Mouse (Mus musculus): ENCODE results near the gene Socs3. TPM values are rescaled to one million over a fixed set of nuclear protein-coding genes. Genes with fewer than 3 reads are reported as not detected.
A peak's percentile ranks its signal among the peaks of the same experiment; 100 is the strongest.

The Socs3 gene
- polyA plus RNA-seq, 1 experiment = 5.0 TPM

- TF ChIP-seq POLR2A (IDR thresholded peaks at IDR 0.05; ENCODE audit: low read depth, low read length) (no peak), CTCF (conservative IDR thresholded peaks at IDR 0.05; ENCODE audit: insufficient read depth, insufficient read length, low read depth, low read length) (no peak)
- Histone ChIP-seq H3K4me1 (ENCODE audit: control insufficient read depth, insufficient read depth, low read length) (peaks cover 20% of the 10 kb centered on the region; the same call in 1 of the 2 replicates), H3K36me3 (ENCODE audit: control insufficient read depth, insufficient read depth, low read length) (no peaks in the 10 kb centered on the region), H3K27me3 (replicated peaks; ENCODE audit: control insufficient read depth, insufficient read depth, low read length) (no peaks in the 10 kb centered on the region), H3K4me3 (ENCODE audit: insufficient read depth, low read depth, low read length) (no peak overlapping the region), H3K27ac (ENCODE audit: insufficient read depth, low read depth, low read length) (no peak overlapping the region)
- 83% methylated on average over 7 of the region's 7 CpGs for WGBS
- no peak for DNase-seq
Observed at GRCm38 (mm10) chr11:117966506-117967100, 3.2 kb downstream of the Socs3 start.

- H3K27ac ChIP-seq (ENCODE audit: insufficient read depth, low read depth, low read length) = no peak overlapping the region
- peaks cover 20% of the 10 kb centered on the region; the same call in 1 of the 2 replicates for H3K4me1 ChIP-seq (ENCODE audit: control insufficient read depth, insufficient read depth, low read length)
- WGBS = 65% methylated on average over 9 of the region's 9 CpGs
- no peak for DNase-seq
- H3K36me3 ChIP-seq (ENCODE audit: control insufficient read depth, insufficient read depth, low read length) = no peaks in the 10 kb centered on the region
- no peaks in the 10 kb centered on the region for H3K27me3 ChIP-seq (replicated peaks; ENCODE audit: control insufficient read depth, insufficient read depth, low read length)
- no peak overlapping the region for H3K4me3 ChIP-seq (ENCODE audit: insufficient read depth, low read depth, low read length)
- TF ChIP-seq POLR2A (IDR thresholded peaks at IDR 0.05; ENCODE audit: low read depth, low read length) (no peak), CTCF (conservative IDR thresholded peaks at IDR 0.05; ENCODE audit: insufficient read depth, insufficient read length, low read depth, low read length) (no peak)
Observed at GRCm38 (mm10) chr11:117965561-117965981, 4.3 kb downstream of the Socs3 start.

DNA sequence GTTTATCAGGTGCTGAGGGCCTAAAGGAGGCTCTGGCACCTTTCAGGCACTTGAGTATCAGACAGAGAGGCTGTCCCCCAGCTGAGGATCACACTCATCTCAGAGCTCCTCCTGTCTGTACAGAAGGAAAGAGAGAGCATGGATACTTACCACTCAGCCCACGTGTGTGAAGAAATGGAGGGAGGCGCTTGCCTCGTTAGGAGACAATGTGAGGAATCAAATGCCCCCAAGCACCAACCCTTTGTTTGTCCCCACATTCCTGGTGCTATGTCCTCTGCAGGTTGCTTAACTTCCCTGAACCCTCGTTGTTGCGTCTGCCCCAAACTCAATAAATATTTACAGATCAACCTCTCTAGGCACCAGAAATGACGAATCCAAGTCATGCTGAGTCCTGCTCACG lies 4.8 kb downstream of the Socs3 start:
- H3K4me1 ChIP-seq (ENCODE audit: control insufficient read depth, insufficient read depth, low read length) = peaks cover 20% of the 10 kb centered on the region; the same call in 1 of the 2 replicates
- no peak overlapping the region for H3K27ac ChIP-seq (ENCODE audit: insufficient read depth, low read depth, low read length)
- no peak for TF ChIP-seq POLR2A (IDR thresholded peaks at IDR 0.05; ENCODE audit: low read depth, low read length)
- TF ChIP-seq CTCF (conservative IDR thresholded peaks at IDR 0.05; ENCODE audit: insufficient read depth, insufficient read length, low read depth, low read length) = no peak
- H3K27me3 ChIP-seq (replicated peaks; ENCODE audit: control insufficient read depth, insufficient read depth, low read length) = no peaks in the 10 kb centered on the region
- H3K36me3 ChIP-seq (ENCODE audit: control insufficient read depth, insufficient read depth, low read length) = no peaks in the 10 kb centered on the region
- H3K4me3 ChIP-seq (ENCODE audit: insufficient read depth, low read depth, low read length) = no peak overlapping the region
- WGBS = 69% methylated on average over 7 of the region's 7 CpGs
- DNase-seq = no peak

- TF ChIP-seq CTCF (conservative IDR thresholded peaks at IDR 0.05; ENCODE audit: insufficient read depth, insufficient read length, low read depth, low read length) (no peak), POLR2A (IDR thresholded peaks at IDR 0.05; ENCODE audit: low read depth, low read length) (no peak)
- Histone ChIP-seq H3K27me3 (replicated peaks; ENCODE audit: control insufficient read depth, insufficient read depth, low read length) (no peaks in the 10 kb centered on the region), H3K4me3 (ENCODE audit: insufficient read depth, low read depth, low read length) (no peak overlapping the region), H3K27ac (ENCODE audit: insufficient read depth, low read depth, low read length) (peak overlapping the region; percentile 90; the same call in 1 of the 2 replicates), H3K4me1 (ENCODE audit: control insufficient read depth, insufficient read depth, low read length) (peaks cover 20% of the 10 kb centered on the region; the same call in 1 of the 2 replicates), H3K36me3 (ENCODE audit: control insufficient read depth, insufficient read depth, low read length) (no peaks in the 10 kb centered on the region)
- no peak for DNase-seq
- 39% methylated on average over 1 of the region's 1 CpGs for WGBS
Observed at GRCm38 (mm10) chr11:117964294-117964693, 5.6 kb downstream of the Socs3 start.

- 15% methylated on average over 9 of the region's 9 CpGs for WGBS
- no peaks in the 10 kb centered on the region for H3K36me3 ChIP-seq (ENCODE audit: control insufficient read depth, insufficient read depth, low read length)
- TF ChIP-seq CTCF (conservative IDR thresholded peaks at IDR 0.05; ENCODE audit: insufficient read depth, insufficient read length, low read depth, low read length) (no peak), POLR2A (IDR thresholded peaks at IDR 0.05; ENCODE audit: low read depth, low read length) (no peak)
- peaks cover 20% of the 10 kb centered on the region; the same call in 1 of the 2 replicates for H3K4me1 ChIP-seq (ENCODE audit: control insufficient read depth, insufficient read depth, low read length)
- H3K4me3 ChIP-seq (ENCODE audit: insufficient read depth, low read depth, low read length) = peak overlapping the region; percentile 48
- peak overlapping the region; percentile 90 for H3K27ac ChIP-seq (ENCODE audit: insufficient read depth, low read depth, low read length)
- H3K27me3 ChIP-seq (replicated peaks; ENCODE audit: control insufficient read depth, insufficient read depth, low read length) = no peaks in the 10 kb centered on the region
- DNase-seq = no peak
Observed at GRCm38 (mm10) chr11:117963872-117964271, 6.0 kb downstream of the Socs3 start.

DNA sequence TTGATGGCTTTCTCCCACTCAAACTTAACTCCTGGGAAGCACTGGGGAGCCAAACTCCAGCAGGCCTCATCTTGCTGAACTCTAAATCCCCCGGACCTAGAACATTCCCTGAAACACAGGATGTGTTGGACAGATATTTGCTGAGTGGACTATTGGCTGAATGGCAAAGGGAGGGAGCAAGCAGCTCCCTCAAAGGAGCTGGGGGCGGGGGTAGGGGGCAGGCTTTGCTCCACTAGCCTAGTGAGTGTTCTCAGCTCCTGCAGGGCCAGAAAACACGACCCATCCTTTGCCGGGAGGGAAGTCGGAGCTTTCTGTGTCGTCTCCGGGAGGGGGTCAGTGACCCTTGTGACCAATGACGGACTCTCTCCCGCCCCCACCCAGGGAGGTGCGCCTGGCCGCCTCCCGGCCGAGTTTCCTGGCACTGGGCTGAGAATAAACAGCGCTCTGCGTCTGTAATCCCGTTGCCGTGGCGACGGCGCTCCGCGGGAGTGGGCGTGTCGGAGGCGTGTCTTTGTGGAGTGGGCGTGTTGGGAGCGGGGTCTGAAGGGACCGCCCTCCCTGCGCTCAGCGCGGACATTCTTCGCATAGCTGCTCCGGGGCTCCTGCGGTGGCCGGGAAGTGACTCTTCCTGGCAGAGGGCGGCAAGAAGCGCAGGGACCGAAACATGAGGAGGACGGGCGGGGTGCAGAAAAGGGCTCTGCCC lies 6.6 kb downstream of the Socs3 start:
- no peaks in the 10 kb centered on the region for H3K36me3 ChIP-seq (ENCODE audit: control insufficient read depth, insufficient read depth, low read length)
- TF ChIP-seq POLR2A (IDR thresholded peaks at IDR 0.05; ENCODE audit: low read depth, low read length) = peak; percentile 36
- 0 out of 2 replicates have a peak, but pooled peaks have one; percentile 3 for TF ChIP-seq CTCF (conservative IDR thresholded peaks at IDR 0.05; ENCODE audit: insufficient read depth, insufficient read length, low read depth, low read length)
- no peaks in the 10 kb centered on the region for H3K27me3 ChIP-seq (replicated peaks; ENCODE audit: control insufficient read depth, insufficient read depth, low read length)
- H3K27ac ChIP-seq (ENCODE audit: insufficient read depth, low read depth, low read length) = peak overlapping the region; percentile 90
- 1% methylated on average over 40 of the region's 40 CpGs for WGBS
- DNase-seq = peak; percentile 99
- H3K4me1 ChIP-seq (ENCODE audit: control insufficient read depth, insufficient read depth, low read length) = peaks cover 20% of the 10 kb centered on the region; the same call in 1 of the 2 replicates
- peak overlapping the region; percentile 48 for H3K4me3 ChIP-seq (ENCODE audit: insufficient read depth, low read depth, low read length)

Measured in kidney, adult 2 months (tissue).